1 mouse cellular context compared by ENCODE assay signal in the genomic region with DNA sequence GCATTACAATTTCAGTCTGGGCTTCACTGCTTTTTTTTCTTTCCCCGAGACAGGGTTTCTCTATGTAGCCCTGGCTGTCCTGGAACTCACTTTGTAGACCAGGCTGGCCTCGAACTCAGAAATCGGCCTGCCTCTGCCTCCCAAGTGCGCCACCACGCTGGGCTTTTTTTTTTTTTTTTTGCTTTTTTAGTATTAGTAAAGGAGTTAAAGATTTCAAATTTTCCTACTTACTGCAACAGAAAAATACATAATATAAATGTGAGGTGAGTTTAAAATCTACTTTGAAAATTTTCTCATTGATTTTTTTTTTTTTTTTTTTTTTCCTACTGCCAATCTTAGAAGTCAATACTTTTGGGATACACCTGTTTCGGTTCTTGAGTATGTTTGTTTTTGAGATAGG.
TF ChIP-seq lines count a peak whose summit lies in the region.

No protein-coding gene starts in this region.

TF ChIP-seq in CH12.LX, 34 proteins besides CTCF, POLR2A, EP300 and RAD21:
- TF ChIP-seq RCOR1 (conservative IDR thresholded peaks at IDR 0.05; ENCODE audit: low read depth, low read length) = no peak
- TF ChIP-seq UBTF (IDR thresholded peaks at IDR 0.05; ENCODE audit: low read depth, low read length) = no peak
- no peak for TF ChIP-seq ZC3H11A (IDR thresholded peaks at IDR 0.05; ENCODE audit: low read depth, low read length)
- TF ChIP-seq KAT2A (IDR thresholded peaks at IDR 0.05; ENCODE audit: insufficient replicate concordance, low read length) = no peak
- TF ChIP-seq CHD1 (IDR thresholded peaks at IDR 0.05; ENCODE audit: low read depth, low read length) = no peak
- TF ChIP-seq MAZ (IDR thresholded peaks at IDR 0.05; ENCODE audit: low read depth, low read length) = no peak
- TF ChIP-seq ZKSCAN1 (IDR thresholded peaks at IDR 0.05; ENCODE audit: borderline replicate concordance, low read depth, low read length) = no peak
- TF ChIP-seq E2F4 (IDR thresholded peaks at IDR 0.05; ENCODE audit: insufficient replicate concordance, low read depth, low read length) = no peak
- no peak for TF ChIP-seq PAX5 (IDR thresholded peaks at IDR 0.05; ENCODE audit: low read length)
- no peak for TF ChIP-seq CHD2 (IDR thresholded peaks at IDR 0.05; ENCODE audit: low read length)
- TF ChIP-seq MYC (IDR thresholded peaks at IDR 0.05; ENCODE audit: low read depth, low read length) = no peak
- TF ChIP-seq ELF1 (IDR thresholded peaks at IDR 0.05; ENCODE audit: low read depth, low read length) = no peak
- TF ChIP-seq SIN3A (IDR thresholded peaks at IDR 0.05; ENCODE audit: low read length) = no peak
- TF ChIP-seq NRF1 (IDR thresholded peaks at IDR 0.05; ENCODE audit: low read depth, low read length) = no peak
- no peak for TF ChIP-seq GABPA (IDR thresholded peaks at IDR 0.05; ENCODE audit: insufficient replicate concordance, low read depth, low read length)
- no peak for TF ChIP-seq POLR2AphosphoS2 (IDR thresholded peaks at IDR 0.05; ENCODE audit: low read depth, low read length)
